Mouse (Mus musculus) neural tube, embryonic 14.5 days (tissue): Measurements from ENCODE around the gene Nfkbie. TPM values are rescaled to one million over a fixed set of nuclear protein-coding genes. Genes with fewer than 3 reads are reported as not detected.

Experiments
- ATAC-seq: fragments of 200-750 bp; cut with Nextera tagmentation; 2 replicates; pipeline ENCODE4 v1.8.0; 2017; ENCODE audit warnings: low read depth, mild to moderate bottlenecking, moderate TSS enrichment, moderate library complexity
- H3K27ac ChIP-seq: fragments of 300-500 bp; sonication (generic); 2 replicates; pipeline ENCODE4 v1.5.1; 2014; ENCODE audit warnings: low read depth, mild to moderate bottlenecking, control low read depth, low read length, moderate library complexity, mixed read lengths
- H3K27me3 ChIP-seq: fragments of 300-500 bp; sonication (generic); 2 replicates; pipeline ENCODE4 v1.6.1; 2014; ENCODE audit warnings: low read length; ENCODE audit not compliant: control insufficient read depth, insufficient read depth
- H3K36me3 ChIP-seq: fragments of 300-500 bp; sonication (generic); 2 replicates; pipeline ENCODE4 v1.6.1; 2014; ENCODE audit warnings: low read length, mixed read lengths; ENCODE audit not compliant: control insufficient read depth, insufficient read depth
- H3K4me1 ChIP-seq: fragments of 300-500 bp; sonication (generic); 2 replicates; pipeline ENCODE4 v1.6.1; 2014; ENCODE audit warnings: low read length; ENCODE audit not compliant: control insufficient read depth, insufficient read depth
- H3K4me2 ChIP-seq: fragments of 300-500 bp; sonication (generic); 2 replicates; pipeline ENCODE4 v1.6.1; 2014; ENCODE audit warnings: mild to moderate bottlenecking, low read depth, low read length, control low read depth
- H3K4me3 ChIP-seq: fragments of 300-500 bp; sonication (generic); 2 replicates; pipeline ENCODE4 v1.5.1; 2014; ENCODE audit warnings: low read depth, low read length, control low read depth, mixed read lengths
- H3K9ac ChIP-seq: fragments of 300-500 bp; sonication (generic); replicated peaks from 2 replicates; pipeline ENCODE4 v1.6.1; 2014; ENCODE audit warnings: low read depth, mild to moderate bottlenecking, control low read depth, low read length, mixed read lengths
- H3K9me3 ChIP-seq: fragments of 300-500 bp; sonication (generic); 2 replicates; pipeline ENCODE4 v1.6.1; 2016; ENCODE audit warnings: low read length; ENCODE audit not compliant: control insufficient read depth
- WGBS: fragments of 180-500 bp; shearing (Covaris S2); extraction: QIAGEN DNeasy Blood & Tissue Kit; methylation state at CpG from one replicate; pipeline ENCODE4 v1.1.7; 2014; 5-methylcytosine and 5-hydroxymethylcytosine counted together
- polyA plus RNA-seq: library from polyadenylated mRNA; unstranded; fragments of >200 nt; fragmentation: Nextera tagmentation; extraction: Ambion mirVana; gene quantifications from 2 replicates; pipeline ENCODE4 v1.2.1, GENCODE M21; 2014

Gene Nfkbie
- polyA plus RNA-seq, 1 experiment from 2014 or later = 4.2 TPM

DNA sequence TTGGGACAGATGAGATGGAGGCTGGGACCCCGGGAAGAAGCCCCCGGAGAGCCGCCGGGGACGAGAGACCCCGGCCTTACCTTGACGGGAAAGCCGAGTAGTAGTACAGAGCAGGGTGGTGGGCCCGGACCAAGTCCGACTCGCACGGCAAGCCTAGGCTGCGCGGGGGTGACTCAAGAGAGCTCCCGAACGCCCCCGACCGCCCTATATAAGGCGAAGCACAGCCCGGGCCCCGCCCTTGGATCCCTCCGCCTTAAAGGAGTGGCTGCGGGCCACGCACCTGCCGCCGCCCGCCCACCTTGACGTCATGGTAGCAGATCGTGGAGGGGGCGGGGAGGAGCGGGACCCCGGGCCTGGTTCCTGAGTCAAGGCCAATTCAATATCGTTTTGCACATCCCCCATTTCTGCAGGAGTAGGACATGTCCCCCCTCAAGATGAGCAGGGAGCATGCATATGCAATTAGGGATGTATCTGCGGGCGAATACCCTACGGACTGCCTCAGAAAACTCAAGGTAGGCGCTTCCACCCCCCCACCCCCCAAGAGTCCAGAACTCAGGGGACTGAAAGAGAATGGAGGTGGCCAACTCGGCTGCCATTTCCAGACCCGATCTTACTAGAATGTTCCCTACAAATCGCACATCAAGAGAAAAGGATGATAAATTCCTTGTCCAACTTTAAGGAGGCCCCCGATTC is 17.7 kb downstream of the Nfkbie start, which contains the start of gene Hsp90ab1:
Gene Hsp90ab1, minus strand, starts transcription at position 185 of the 693 bp plus-strand sequence.
- peak within 1 kb of the TSS; percentile 99 for H3K27ac ChIP-seq
- peak; percentile 81 for ATAC-seq
- WGBS = under 1% methylated on average over 38 of the region's 41 CpGs
- peak within 1 kb of the TSS; percentile 92 for H3K4me2 ChIP-seq
- peak within 1 kb of the TSS; percentile 100 for H3K4me3 ChIP-seq
- peaks cover 20% of the 10 kb centered on the region for H3K4me1 ChIP-seq
- peaks cover 35% of the 10 kb centered on the region for H3K36me3 ChIP-seq
- H3K27me3 ChIP-seq = no peaks in the 10 kb centered on the region
- no peaks in the 10 kb centered on the region for H3K9me3 ChIP-seq
- peak within 1 kb of the TSS; percentile 98 for H3K9ac ChIP-seq

DNA sequence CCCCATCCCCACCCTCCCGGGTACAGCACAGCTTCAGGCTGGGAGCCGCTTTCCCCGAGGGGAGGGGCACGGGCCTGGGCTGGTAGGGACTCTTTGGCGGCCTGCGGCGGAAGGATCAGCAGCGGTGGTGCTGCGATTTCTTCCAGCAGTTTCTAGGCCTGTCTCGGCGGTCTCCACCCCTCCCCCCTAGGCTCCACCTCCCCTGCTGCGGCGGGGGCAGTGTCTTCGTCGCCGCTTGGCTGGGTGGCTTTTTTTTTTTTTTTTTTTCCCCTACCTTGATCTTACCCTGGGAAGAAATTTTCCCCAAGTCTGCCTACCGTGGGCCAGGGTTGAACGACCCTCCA is 18.2 kb downstream of the Nfkbie start:
- Histone ChIP-seq H3K36me3 (peaks cover 30% of the 10 kb centered on the region), H3K9ac (peak overlapping the region; percentile 98), H3K27ac (peak overlapping the region; percentile 99), H3K4me3 (peak overlapping the region; percentile 100), H3K4me2 (peak overlapping the region; percentile 92), H3K9me3 (no peaks in the 10 kb centered on the region), H3K4me1 (peaks cover 20% of the 10 kb centered on the region), H3K27me3 (no peaks in the 10 kb centered on the region)
- WGBS = under 1% methylated on average over 18 of the region's 18 CpGs
- ATAC-seq = peak; percentile 69

DNA sequence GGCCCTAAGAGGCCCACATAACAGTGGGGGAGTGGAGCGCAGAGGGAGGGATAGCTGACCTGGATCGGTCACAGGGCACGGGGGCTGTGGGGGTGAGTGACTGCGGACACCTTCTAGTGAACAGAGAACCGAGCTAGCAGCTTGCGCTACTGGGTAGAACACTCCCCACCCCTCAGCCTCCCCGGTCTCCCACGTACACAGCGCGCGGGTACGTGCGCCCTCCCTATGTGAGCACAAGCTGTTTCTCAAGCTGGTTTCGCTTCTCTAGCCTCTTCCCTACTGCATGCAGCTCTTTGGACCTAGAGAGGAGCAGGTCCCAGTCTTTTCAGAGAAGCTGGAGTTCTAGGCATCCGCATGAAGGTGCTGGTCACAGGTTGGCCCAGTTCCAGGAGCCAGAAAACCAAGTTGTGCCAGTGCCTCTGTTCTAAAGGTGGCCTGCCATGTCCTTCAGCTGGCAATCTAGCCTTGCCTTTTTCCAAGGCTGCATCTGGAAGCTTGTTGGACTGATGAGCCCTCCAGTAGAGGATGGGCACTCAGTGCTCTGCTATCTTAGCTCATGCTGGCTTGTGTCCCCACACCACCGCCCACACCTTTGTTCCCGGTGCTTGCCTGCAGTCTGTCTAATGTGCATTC is 18.7 kb downstream of the Nfkbie start:
- under 1% methylated on average over 17 of the region's 17 CpGs for WGBS
- peak overlapping the region; percentile 100 for H3K4me3 ChIP-seq
- H3K9ac ChIP-seq = peak overlapping the region; percentile 98

DNA sequence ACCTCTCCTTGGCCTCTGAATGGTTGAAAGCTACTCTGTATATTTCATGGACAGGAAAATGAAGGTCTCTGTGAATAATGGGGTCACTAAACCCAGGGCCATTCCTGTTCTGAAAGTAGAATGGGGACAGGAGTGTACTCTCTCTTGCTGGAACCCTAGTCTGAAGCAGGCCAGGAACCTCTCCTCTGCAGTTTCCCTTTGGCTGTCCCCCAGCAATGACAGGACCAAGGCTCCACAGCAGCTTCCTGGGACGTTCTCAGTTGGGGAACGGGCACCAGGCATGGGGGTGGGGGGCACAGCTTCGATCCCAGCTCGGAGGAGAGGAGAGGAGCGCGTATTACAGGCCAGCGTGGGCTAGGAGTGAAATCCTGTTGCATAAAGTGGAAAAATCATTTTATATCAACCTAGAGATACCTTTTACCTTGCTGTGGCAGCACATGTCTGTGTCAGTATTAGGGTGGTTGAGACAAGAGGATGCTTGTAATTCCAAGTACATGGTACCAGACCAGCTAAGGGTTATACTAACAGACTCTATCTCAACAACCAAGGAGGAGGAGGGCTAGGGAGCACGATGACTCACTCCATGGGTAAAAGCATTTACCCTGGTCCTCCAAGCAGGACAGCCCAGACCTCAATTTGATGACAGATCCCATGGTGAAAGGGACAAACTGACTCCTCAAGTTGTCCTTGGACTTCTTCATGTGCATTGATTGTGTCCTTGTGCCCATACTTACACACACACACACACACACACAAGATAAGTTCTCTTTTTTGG is 19.8 kb downstream of the Nfkbie start:
- Histone ChIP-seq H3K4me1 (peaks cover 20% of the 10 kb centered on the region), H3K4me3 (no peak overlapping the region), H3K9ac (peak overlapping the region; percentile 98), H3K36me3 (peaks cover 14% of the 10 kb centered on the region), H3K4me2 (peak overlapping the region; percentile 92), H3K9me3 (no peaks in the 10 kb centered on the region), H3K27me3 (no peaks in the 10 kb centered on the region), H3K27ac (peak overlapping the region; percentile 99)
- ATAC-seq = no peak
- 87% methylated on average over 8 of the region's 8 CpGs for WGBS

More for the DNA sequence above, 18.7 kb downstream of the Nfkbie start:
- peak overlapping the region; percentile 99 for H3K27ac ChIP-seq
- peaks cover 25% of the 10 kb centered on the region for H3K36me3 ChIP-seq
- no peaks in the 10 kb centered on the region for H3K27me3 ChIP-seq
- peak; percentile 67 for ATAC-seq
- no peaks in the 10 kb centered on the region for H3K9me3 ChIP-seq
- peaks cover 20% of the 10 kb centered on the region for H3K4me1 ChIP-seq
- peak overlapping the region; percentile 92 for H3K4me2 ChIP-seq

DNA sequence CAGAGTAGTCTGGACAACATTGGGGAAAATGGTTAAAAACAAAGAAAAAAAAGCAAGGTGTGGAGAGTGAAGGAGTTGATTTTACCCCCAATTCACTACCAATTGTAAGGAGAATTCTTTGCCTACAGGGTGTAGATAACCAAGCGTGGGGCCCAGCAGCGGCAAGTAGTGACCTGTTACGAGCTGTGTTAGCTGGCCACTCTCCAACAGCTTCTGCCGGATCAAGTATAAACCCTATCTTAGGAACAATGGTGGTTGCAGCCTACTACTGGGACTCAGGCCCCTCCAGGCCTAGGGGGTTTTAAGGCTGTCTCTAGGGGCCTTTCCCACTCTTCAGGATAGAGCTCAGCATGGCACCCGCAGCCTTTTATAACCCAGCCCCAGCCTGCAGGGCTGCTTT is 22.7 kb downstream of the Nfkbie start:
- Histone ChIP-seq H3K27ac (no peak overlapping the region), H3K4me2 (no peak overlapping the region), H3K27me3 (no peaks in the 10 kb centered on the region), H3K36me3 (no peaks in the 10 kb centered on the region), H3K4me3 (no peak overlapping the region), H3K4me1 (peaks cover 10% of the 10 kb centered on the region; the same call in 1 of the 2 replicates), H3K9me3 (no peaks in the 10 kb centered on the region), H3K9ac (no peak overlapping the region)
- no peak for ATAC-seq
- 63% methylated on average over 5 of the region's 5 CpGs for WGBS

DNA sequence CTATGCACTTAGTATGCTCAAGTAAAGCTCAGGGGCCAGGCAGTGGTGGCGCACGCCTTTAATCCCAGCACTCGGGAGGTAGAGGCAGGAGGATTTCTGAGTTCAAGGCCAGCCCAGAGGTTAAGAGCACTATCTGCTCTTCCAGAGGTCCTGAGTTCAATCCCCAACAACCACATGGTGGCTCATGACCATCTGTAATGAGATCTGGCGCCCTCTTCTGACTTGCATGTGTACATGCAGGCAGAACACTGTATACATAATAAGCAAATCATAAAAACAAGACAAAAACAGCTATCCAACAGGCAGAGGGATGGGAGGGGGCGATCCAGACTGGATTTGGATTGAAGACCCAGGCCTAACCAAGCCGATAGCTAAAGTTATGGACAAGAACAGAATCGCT is 23.3 kb downstream of the Nfkbie start:
- Histone ChIP-seq H3K9ac (no peak overlapping the region), H3K4me1 (peaks cover 10% of the 10 kb centered on the region; the same call in 1 of the 2 replicates), H3K36me3 (no peaks in the 10 kb centered on the region), H3K9me3 (no peaks in the 10 kb centered on the region), H3K27me3 (no peaks in the 10 kb centered on the region), H3K4me3 (no peak overlapping the region), H3K27ac (no peak overlapping the region), H3K4me2 (no peak overlapping the region)
- no peak for ATAC-seq
- 81% methylated on average over 7 of the region's 7 CpGs for WGBS

DNA sequence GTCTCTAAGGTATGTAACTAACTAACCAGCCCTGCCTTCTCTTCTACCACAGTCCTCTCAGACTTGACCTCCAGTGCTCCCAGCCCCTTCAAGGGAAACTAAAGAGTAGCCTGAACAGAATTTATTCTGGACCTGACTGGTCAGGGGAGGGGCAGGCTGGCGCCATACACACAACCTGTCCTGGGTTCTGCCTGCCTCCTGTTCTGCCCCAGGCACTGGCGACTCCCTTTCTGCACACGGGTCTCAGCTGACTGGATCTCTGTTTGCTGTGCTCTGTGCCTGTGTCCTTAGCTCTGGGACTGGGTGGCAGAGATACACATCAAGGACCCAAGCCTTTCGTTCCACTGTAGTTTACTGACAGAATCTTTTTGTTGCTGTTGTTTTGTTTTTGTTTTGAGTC is 24.1 kb downstream of the Nfkbie start:
- ATAC-seq = no peak
- 80% methylated on average over 4 of the region's 4 CpGs for WGBS
- H3K36me3 ChIP-seq = no peaks in the 10 kb centered on the region

DNA sequence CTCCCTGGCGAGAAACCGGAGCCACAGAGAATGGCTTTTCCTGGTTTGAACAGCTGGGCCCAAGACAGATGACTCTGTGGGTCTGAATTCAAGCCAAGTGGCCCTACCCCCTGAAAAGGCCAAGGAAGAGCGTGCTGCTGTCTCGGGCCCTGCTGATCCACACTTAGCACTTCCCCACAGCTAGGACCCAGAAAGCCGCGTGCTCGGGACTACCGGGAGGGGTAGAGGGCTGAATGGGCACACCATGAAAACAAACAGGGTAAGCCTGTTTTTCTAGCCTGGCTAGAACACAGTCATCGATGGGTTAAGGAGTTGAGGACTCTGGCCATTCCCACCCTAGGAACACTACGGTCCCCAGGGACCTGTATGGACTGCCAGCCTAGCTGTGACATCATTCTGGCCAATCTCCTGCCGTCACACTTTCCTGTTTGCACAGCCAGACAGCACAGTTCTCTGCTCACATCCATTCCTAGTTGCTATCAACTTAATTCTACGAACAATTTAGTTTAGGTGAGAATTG is 25.5 kb downstream of the Nfkbie start:
- Histone ChIP-seq H3K4me1 (0 out of 2 replicates have a peak, but pooled peaks cover 3% of the 10 kb centered on the region), H3K9ac (no peak overlapping the region), H3K4me3 (no peak overlapping the region), H3K9me3 (no peaks in the 10 kb centered on the region), H3K4me2 (no peak overlapping the region), H3K27me3 (no peaks in the 10 kb centered on the region), H3K27ac (no peak overlapping the region; the same call in 1 of the 2 replicates), H3K36me3 (no peaks in the 10 kb centered on the region)
- 46% methylated on average over 12 of the region's 12 CpGs for WGBS
- ATAC-seq = no peak

More for the DNA sequence above, 24.1 kb downstream of the Nfkbie start:
- no peaks in the 10 kb centered on the region for H3K27me3 ChIP-seq
- no peak overlapping the region for H3K9ac ChIP-seq
- H3K27ac ChIP-seq = no peak overlapping the region
- no peak overlapping the region for H3K4me2 ChIP-seq
- peaks cover 10% of the 10 kb centered on the region; the same call in 1 of the 2 replicates for H3K4me1 ChIP-seq
- no peak overlapping the region for H3K4me3 ChIP-seq
- no peaks in the 10 kb centered on the region for H3K9me3 ChIP-seq
